Mouse (Mus musculus) midbrain, embryonic 14.5 days (tissue): Measurements from ENCODE around the gene Ankrd28. TPM values are rescaled to one million over a fixed set of nuclear protein-coding genes. Genes with fewer than 3 reads are reported as not detected.

ENCODE experiments used
- ATAC-seq: fragments of 200-750 bp; cut with Nextera tagmentation; 2 replicates; pipeline ENCODE4 v1.8.0; 2017; ENCODE audit warnings: moderate number of reproducible peaks, moderate library complexity; ENCODE audit not compliant: low FRiP score, low TSS enrichment
- DNase-seq: peaks from one replicate; pipeline ENCODE4 v3.0.0-alpha.2; 2015
- H3K27ac ChIP-seq: fragments of 300-500 bp; sonication (generic); replicated peaks from 2 replicates; pipeline ENCODE4 v1.5.1; 2014; ENCODE audit warnings: mild to moderate bottlenecking, low read depth, low read length, moderate library complexity
- H3K27me3 ChIP-seq: fragments of 300-500 bp; sonication (generic); 2 replicates; pipeline ENCODE4 v1.6.1; 2014; ENCODE audit warnings: low read length, control low read depth, mixed read lengths; ENCODE audit not compliant: control insufficient read depth, insufficient read depth
- H3K36me3 ChIP-seq: fragments of 300-500 bp; sonication (generic); 2 replicates; pipeline ENCODE4 v1.6.1; 2014; ENCODE audit warnings: low read length, control low read depth; ENCODE audit not compliant: control insufficient read depth, insufficient read depth
- H3K4me1 ChIP-seq: fragments of 300-500 bp; sonication (generic); 2 replicates; pipeline ENCODE4 v1.6.1; 2014; ENCODE audit warnings: mild to moderate bottlenecking, antibody characterized with exemption, low read length, control low read depth; ENCODE audit not compliant: control insufficient read depth, insufficient read depth
- H3K4me2 ChIP-seq: fragments of 300-500 bp; sonication (generic); 2 replicates; pipeline ENCODE4 v1.6.1; 2014; ENCODE audit warnings: mild to moderate bottlenecking, low read length, moderate library complexity
- H3K4me3 ChIP-seq: fragments of 300-500 bp; sonication (generic); replicated peaks from 2 replicates; pipeline ENCODE4 v1.5.1; 2014; ENCODE audit warnings: low read depth, low read length
- H3K9ac ChIP-seq: fragments of 300-500 bp; sonication (generic); replicated peaks from 2 replicates; pipeline ENCODE4 v1.6.1; 2014; ENCODE audit warnings: mild to moderate bottlenecking, low read length, moderate library complexity
- H3K9me3 ChIP-seq: fragments of 300-500 bp; sonication (generic); 2 replicates; pipeline ENCODE4 v1.6.1; 2016; ENCODE audit warnings: low read length, control low read depth, mixed read lengths; ENCODE audit not compliant: control insufficient read depth
- WGBS: fragments of 180-500 bp; shearing (Covaris S2); extraction: QIAGEN DNeasy Blood & Tissue Kit; methylation state at CpG from one replicate; pipeline ENCODE4 v1.1.7; 2014; 5-methylcytosine and 5-hydroxymethylcytosine counted together
- polyA plus RNA-seq: library from polyadenylated mRNA; unstranded; fragments of >200 nt; fragmentation: Nextera tagmentation; extraction: Ambion mirVana; gene quantifications from 2 replicates; pipeline ENCODE4 v1.2.1, GENCODE M21; 2014

Gene Ankrd28
- polyA plus RNA-seq, 1 experiment from 2014 or later: 15.3 TPM

- no peaks in the 10 kb centered on the region for H3K9me3 ChIP-seq
- H3K4me2 ChIP-seq: no peak overlapping the region
- no peak for ATAC-seq
- H3K9ac ChIP-seq: no peak overlapping the region
- H3K36me3 ChIP-seq: no peaks in the 10 kb centered on the region
- H3K4me3 ChIP-seq: no peak overlapping the region
- 96% methylated on average over 3 of the region's 3 CpGs for WGBS
- H3K27ac ChIP-seq: no peak overlapping the region
- H3K4me1 ChIP-seq: no peaks in the 10 kb centered on the region
- DNase-seq: no peak
- no peaks in the 10 kb centered on the region for H3K27me3 ChIP-seq
These were observed 180.1 kb downstream of the Ankrd28 start for GRCm38 (mm10) chr14:31650347-31650746.

Other genes starting within 250 kb of the Ankrd28 start
- gene Colq, start 239.3 kb downstream of the Ankrd28 start, polyA plus RNA-seq: not detected in 2 replicates
- gene Gm49387, start 189.8 kb downstream of the Ankrd28 start, polyA plus RNA-seq: 1.3 TPM in 1 of 2 replicates, not detected in the other
- gene Btd, start 189.6 kb downstream of the Ankrd28 start, polyA plus RNA-seq: 11.7 and 11.9 TPM in 2 replicates
- 5.6 and 8.0 TPM in 2 replicates for gene Hacl1, start 189.4 kb downstream of the Ankrd28 start, polyA plus RNA-seq
- 0.25 and 0.39 TPM in 2 replicates for gene Galnt15, start 198.3 kb upstream of the Ankrd28 start, polyA plus RNA-seq